Mouse (Mus musculus) liver, adult (tissue): ENCODE results near the gene Ankrd39.
"Not testable (repeated sequence)": the region's sequence is repeated elsewhere in the genome, so short reads cannot be mapped to it uniquely, and the experiment has no call there.

ENCODE experiments used
- GATA4 ChIP-seq: IDR thresholded peaks from 2 replicates; pipeline ENCODE4 v1.6.1; 2014; ENCODE audit warnings: mild to moderate bottlenecking, low read length; ENCODE audit not compliant: insufficient replicate concordance

The Ankrd39 gene

DNA sequence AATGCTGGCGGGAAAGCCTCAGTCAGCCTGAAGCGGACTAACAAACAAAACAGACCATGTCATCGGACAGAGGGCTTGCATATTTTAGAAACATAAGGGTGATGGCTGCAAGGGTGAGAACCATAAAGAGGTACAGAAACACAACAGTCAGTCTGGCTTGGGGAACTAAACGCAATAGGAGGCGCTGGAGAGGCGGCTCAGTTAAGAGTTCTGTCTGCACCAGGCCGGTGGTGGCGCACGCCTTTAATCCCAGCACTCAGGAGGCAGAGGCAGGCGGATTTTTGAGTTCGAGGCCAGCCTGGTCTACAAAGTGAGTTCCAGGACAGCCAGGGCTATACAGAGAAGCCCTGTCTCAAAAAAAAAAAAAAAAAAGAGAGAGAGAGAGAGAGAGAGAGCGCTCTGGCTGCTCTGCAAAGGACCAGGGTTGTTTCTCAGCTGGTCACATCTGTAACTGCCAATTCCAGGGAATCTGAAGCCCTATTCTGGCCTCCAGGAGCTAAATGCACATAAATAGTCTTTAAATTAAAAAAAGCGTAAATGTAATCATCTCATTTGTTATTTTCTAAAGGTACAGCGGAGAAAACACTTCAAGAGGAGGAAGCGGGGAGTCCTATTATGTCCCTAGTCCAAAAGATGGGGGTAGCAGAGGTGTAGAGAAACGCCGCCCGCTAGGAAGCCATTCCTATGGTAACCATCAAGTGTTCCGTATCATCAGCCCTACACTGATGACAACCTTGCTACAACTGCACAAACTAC, 1.2 kb downstream of the Ankrd39 start:
- no peak for TF ChIP-seq GATA4

DNA sequence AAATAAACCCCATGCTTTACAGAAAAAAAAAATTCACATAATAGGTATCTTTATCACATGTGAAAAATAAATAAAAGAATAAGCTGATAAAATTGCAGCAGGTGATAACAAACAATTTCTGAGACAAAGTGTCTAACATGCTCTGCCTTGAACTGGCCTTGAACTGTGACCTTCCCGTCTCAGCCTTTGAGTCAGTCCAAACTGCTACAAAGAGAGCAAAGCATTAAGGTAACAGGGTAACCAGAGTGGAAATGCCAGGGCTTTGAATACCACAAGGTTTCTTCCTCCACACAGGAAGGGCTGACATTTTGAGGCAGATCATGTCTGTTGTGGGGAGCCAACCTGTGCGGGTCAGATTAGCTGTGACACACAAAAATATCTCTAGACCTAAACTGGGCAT, 1.9 kb downstream of the Ankrd39 start:
- no peak for TF ChIP-seq GATA4

DNA sequence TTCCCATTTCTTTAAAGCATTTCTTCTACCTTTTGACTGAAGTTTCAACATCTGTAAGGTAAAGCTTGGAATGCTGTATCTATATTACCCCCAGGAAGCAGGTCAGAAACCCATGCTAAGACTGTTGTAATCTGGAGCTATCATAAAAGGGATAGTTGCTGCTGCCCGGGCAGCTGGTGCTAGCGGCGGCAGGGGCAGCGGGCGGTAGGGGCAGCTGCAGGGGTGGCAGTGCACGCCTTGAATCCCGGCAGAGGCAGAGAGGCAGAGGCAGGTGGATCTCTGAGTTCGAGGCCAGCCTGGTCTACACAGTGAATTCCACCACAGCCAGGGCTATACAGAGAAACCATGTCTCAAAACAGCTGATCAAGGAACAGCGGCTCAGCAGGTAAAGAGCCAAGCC, 4.3 kb downstream of the Ankrd39 start:
- TF ChIP-seq GATA4: no peak

DNA sequence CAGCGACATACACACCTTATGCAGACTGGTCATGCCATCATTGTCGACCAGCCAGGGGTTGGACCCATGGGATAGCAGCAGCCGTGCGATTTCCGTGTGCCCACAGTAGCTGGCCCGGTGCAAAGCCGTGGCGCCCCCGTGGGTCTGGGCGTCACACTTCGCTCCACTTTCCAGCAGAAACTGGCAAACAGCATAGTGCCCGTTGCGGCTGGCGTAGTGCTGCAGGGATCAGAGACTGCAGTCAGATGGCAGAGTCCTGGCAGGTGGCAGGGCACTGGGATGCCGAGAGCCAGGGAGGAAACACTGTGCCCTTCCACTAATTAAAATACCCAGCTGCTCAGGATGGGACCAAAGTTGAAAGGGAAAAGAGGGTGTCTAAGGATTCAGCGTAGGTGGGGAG, 5.4 kb downstream of the Ankrd39 start:
- TF ChIP-seq GATA4: no peak

DNA sequence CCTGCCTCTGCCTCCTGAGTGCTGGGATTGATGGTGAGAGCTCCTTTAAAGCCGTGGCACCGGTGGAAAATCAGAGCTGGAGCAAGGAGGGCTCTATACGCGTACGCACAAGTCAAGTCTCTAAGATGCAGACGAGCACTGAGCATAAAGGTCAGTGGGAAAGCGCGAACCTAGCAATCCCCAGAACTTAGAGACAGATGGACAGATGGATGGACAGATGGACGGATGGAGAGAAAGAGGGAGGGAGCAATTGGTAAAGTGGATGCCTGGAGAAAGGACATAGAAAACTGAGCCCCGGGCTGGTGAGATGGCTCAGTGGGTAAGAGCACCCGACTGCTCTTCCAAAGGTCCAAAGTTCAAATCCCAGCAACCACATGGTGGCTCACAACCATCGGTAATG, 6.4 kb downstream of the Ankrd39 start:
- TF ChIP-seq GATA4: no peak

DNA sequence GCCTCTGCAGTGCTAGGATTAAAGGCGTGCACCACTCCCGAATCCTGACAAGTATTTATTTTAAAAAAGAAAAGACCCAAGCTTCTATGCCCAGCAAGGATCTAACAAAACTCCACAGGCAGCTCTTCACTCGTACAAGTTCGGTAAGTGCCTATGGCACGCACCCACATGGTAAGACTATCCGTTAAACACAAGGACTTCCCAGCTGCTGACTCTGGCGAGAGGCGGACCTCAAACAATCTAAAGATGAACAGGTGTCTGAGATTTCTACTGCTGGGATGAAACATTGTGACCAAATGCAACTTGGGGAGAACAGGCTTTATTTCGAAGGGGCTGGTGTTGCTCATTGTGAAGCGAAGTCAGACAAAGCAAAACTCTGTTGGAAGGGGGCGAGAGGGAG, 7.1 kb downstream of the Ankrd39 start:
- no peak for TF ChIP-seq GATA4

DNA sequence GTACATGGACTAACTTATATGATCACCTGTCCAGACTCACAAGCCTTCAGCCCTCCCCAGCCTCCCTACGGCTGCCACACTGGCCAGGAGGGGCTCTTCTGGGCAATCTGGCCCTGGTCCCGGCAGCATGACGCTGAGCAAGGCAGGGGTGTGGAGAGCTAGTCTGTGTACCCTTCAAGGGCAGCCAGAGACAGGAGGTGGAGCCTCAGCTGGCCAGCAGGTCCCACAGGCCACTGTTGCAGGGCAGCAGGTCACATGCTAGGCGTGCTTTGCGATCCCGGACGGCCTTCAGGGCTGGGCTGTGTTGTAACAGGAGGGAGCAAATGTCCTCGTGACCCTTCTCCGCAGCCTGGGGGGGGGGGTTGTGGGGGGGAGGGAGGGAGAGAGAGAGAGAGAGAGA, 8.1 kb downstream of the Ankrd39 start, which contains the start of gene Gm42417:
Gene Gm42417 (minus strand): TSS at position 244 of the 400 bp plus-strand sequence.
- TF ChIP-seq GATA4: no peak

DNA sequence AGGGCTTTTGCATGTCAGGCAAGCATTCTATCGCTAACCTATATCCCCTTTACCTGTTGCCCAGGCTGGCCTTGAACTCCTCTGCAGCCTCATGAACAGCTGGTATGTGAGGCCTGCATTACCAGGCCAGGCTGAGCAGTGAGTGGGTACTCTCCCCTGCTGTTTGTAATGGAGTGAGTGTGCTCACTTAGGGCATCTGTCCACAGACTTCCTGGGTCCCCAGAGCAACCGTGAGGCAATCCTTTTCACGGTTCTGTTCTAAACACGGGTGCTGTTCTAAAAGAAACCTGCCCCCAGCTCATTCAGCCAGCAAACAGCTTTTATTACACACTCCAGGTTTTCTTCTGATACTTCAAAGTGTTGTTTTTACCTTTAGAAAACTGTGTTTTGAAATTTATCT, 8.5 kb downstream of the Ankrd39 start:
- TF ChIP-seq GATA4: no peak

DNA sequence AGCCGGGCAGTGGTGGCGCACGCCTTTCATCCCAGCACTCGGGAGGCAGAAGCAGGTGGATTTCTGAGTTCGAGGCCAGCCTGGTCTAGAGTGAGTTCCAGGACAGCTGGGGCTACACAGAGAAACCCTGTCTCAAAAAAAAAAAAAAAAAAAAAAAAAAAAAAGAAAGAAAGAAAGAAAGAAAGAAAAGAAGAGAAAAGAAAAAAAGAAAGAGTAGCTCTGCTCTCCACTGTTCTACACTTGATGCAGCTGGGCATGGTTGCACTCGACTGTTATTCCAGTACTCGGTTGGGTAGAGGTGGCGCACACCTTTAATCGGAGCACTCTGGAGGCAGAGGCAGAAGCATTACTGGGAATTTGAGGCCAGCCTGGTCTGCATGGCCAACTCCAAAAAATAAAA, 10.5 kb downstream of the Ankrd39 start, which contains the start of gene Ankrd23:
Gene Ankrd23 (minus strand): TSS at position 101 of the 400 bp plus-strand sequence.
- not testable (repeated sequence) for TF ChIP-seq GATA4

DNA sequence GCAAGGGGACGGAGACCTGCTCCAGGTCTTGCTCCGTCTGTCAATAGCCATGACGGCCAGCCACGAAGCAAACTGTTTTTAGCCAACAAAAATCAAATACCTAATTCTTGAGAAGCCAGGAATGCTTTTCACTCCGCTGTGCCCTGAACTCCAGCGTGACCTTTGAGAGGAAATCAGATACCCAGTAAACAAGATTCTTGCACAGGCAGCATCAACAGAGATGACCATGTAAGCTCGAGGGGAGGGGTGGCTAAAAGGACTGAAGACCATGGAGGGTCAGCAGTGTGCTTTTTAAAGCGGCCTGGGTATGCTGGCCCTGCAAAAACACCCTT, 10.9 kb downstream of the Ankrd39 start:
- TF ChIP-seq GATA4: no peak

DNA sequence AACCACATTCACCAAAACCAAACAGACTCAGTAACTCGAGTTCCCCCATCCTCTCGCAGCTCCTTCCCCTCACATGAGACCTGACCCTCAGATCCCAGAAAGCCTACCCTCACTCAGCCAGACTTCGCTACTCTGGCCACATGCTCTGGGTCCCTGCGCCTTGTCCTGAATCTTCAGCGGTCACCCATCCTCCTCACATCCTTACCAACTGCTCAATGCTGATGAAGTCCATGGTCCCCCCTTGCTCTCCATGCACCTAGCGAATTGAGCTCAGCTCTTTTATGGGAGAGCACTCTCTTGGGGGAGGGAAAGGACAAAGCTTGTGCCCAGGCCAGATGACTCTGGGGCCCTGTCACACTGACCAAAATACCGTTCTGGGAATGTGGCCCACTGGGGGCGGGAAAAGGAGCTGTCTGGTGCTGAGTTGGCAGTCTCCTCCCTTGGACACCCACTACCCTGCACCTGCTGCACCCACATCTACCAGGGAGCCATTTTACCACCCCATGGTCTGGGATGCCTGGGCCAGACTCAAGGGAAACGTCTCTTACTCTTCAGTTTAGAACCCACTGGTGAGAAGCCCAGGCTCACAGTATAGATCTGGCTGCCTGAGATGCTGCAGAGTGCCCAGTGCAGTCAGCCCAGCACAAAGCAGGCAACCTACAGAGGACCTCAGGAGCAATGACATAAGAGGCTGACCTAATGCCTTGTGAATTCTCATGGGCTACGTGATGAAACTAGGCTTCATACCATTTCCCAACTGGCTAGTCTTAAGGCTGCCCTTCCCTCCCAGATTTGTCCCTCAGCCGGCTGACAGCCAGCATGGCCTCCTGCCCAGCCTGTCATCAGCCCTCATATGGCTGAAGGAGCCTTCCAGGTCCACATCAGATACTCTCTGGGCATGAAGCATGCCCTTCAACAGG, 11.5 kb downstream of the Ankrd39 start:
- TF ChIP-seq GATA4: no peak

DNA sequence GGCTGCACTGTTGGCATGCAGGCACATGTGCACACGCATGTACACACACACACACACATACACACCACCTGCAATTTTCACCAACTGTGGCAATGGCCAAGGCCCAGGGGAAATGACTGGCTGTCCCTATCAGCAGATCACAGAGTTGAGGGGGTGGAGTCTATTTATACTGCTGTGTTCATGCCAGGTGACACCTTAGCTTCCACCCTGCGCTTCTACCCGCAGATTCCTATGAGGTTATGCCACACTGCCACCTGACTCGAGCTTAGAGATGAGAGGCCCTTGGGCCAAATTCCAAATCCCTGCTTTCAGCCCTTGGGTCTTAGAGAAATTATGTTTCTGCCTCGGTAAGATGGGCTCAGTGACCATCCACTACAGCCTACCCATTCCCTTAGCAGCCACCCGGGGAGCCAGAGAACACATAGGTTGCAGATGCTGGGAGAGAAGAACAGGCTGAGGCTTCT, 12.6 kb downstream of the Ankrd39 start:
- TF ChIP-seq GATA4: no peak

DNA sequence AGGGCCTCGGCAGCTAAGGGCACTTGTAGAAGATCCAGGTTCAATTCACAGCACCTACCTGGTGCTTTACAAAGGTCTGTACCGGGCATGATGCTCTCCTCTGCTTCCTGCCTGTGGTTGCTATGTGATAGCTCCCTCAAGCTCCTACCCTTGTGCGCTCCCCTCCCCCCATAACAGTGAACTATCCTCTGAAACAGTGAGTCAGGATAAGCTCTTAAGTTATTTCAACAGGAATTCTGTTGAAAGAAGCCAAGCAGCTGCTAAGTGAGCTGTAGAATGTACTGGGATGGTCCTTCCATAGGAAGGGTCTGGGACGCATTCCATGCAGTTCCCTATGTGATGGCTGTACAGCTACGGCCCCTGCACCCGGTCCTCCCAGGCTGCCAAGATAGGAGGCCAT, 13.7 kb downstream of the Ankrd39 start:
- no peak for TF ChIP-seq GATA4

DNA sequence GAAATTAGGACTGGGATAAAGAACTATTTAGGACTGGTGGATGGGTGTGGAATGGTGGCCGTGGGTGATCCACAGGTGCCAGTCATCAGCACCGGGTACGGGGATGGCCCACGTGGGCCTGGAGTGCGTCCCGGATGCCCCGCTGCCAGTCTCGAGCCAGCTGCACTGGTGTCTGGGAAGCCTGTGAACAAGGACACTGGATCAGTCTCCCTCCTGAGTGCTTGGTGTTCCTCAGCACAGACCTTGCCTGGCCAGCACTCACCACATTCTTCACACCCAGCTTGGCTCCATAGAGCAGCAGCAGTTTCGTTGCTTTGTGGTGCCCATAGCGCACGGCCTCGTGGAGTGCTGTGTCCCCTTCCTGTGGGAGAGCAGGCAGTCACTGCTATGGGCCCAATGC, 15.8 kb downstream of the Ankrd39 start:
- TF ChIP-seq GATA4: no peak

DNA sequence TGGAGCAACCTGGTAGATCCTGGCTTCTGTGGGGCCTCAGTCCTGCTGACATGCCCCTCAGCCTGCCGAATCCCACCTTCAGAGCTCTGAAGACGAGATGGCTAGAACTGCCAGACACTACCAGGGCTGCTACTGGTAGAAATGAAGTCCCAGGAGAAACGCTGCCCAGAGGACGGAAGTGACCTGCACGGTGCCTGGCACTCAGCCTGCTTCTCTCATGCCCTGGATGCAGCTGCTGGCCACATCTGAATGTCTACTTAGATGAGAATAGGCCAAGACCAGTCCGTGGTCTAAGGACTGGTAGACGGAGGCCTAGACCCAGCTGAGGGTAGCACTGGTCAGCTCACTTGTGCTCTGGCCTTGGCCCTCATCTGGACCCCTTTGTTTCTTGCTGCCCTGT, 16.3 kb downstream of the Ankrd39 start:
- no peak for TF ChIP-seq GATA4

DNA sequence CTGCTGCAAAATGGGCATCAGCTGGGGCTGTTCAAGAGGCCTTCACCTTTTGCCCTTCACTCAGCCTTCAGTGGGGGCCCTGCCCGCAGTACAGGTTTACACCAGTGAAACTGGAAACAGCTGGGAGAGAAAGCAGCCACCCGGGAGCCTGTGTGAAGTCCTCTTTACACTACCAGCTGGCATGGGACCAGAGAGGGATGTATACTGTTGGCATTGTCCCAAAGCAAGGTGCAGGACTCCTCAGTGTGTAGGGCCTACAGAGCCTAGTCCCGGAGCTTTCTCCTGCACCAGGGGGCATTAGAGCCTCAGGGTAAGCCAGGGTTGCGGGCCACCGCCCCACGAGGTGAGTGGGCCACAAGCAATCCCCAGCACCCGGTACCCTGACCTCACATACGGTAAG, 16.8 kb downstream of the Ankrd39 start:
- TF ChIP-seq GATA4: no peak

DNA sequence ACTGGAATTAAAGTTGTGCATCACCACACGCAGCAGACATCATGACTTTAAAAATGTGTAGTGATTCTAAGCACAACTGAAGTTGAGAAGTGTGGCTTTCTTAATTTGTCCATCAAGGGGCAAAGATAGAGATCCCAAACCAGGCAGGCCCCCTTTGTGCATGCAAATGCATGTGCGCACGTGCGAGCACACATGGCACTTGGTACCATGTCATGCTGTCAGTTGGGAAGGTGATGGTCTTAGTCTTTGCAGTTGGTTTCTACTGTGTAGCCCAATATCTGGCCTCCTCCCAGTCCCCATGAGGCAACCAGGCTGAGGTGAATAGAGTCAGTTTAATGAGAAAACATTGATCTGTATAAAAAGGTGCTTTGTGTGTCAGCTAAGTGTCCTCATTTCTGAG, 17.4 kb downstream of the Ankrd39 start:
- TF ChIP-seq GATA4: no peak

DNA sequence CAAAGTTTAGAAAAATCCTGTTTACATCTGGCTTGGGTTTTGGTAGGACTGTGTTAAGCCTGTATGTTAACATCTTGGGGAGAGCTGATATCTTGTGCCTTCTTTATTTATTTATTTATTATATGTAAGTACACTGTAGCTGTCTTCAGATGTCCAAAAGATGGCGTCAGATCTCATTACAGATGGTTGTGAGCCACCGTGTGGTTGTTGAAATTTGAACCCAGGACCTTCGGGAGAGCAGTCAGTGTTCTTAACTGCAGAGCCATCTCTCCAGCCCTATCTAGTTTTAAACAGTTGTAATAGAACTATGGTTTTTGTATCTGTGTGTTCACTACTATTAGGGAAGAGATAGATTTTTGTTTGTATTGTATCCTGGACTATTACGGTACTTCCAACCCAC, 18.0 kb downstream of the Ankrd39 start:
- TF ChIP-seq GATA4: no peak
